Mouse (Mus musculus) liver, embryonic 14.5 days (tissue): ENCODE data around the gene Tcte1. TPM values are rescaled to one million over a fixed set of nuclear protein-coding genes. Genes with fewer than 3 reads are reported as not detected.
A peak's percentile ranks its signal among the peaks of the same experiment; 100 is the strongest.

Source experiments
- ATAC-seq: fragments of 200-750 bp; cut with Nextera tagmentation; 2 replicates; pipeline ENCODE4 v1.8.0; 2017; ENCODE audit warnings: moderate number of reproducible peaks, mild to moderate bottlenecking, moderate library complexity; ENCODE audit not compliant: insufficient read depth
- DNase-seq, 3 experiments: peaks; one replicate each; pipeline ENCODE4 v3.0.0-alpha.2; 2012 to 2013; ENCODE audit warnings: low read depth in 3 of 3, low spot score in 3 of 3
- H3K27ac ChIP-seq: fragments of 300-500 bp; sonication (generic); 2 replicates; pipeline ENCODE4 v1.5.1; 2014; ENCODE audit warnings: moderate library complexity, mild to moderate bottlenecking, control low read depth, inconsistent platforms
- H3K27me3 ChIP-seq: fragments of 300-500 bp; sonication (generic); 2 replicates; pipeline ENCODE4 v1.6.1; 2014; ENCODE audit warnings: mild to moderate bottlenecking, low read length, moderate library complexity; ENCODE audit not compliant: control insufficient read depth, insufficient read depth
- H3K36me3 ChIP-seq: fragments of 300-500 bp; sonication (generic); replicated peaks from 2 replicates; pipeline ENCODE4 v1.6.1; 2014; ENCODE audit warnings: low read depth; ENCODE audit not compliant: control insufficient read depth, insufficient read depth
- H3K4me1 ChIP-seq, 2 experiments: fragments of 200-500 bp in 1 of 2; fragments of 300-500 bp in 1 of 2; sonication (generic) in 1 of 2; replicated peaks; 2 replicates each; pipeline ENCODE4 v1.6.1; 2012 to 2014; ENCODE audit warnings: antibody characterized with exemption in 1 of 2, inconsistent platforms in 1 of 2, low read length in 1 of 2; ENCODE audit not compliant: control insufficient read depth in 2 of 2, insufficient read depth in 2 of 2
- H3K4me2 ChIP-seq: fragments of 300-500 bp; sonication (generic); 2 replicates; pipeline ENCODE4 v1.6.1; 2014; ENCODE audit warnings: low read depth, mild to moderate bottlenecking, control low read depth, moderate library complexity
- H3K4me3 ChIP-seq, 2 experiments: fragments of 200-500 bp in 1 of 2; fragments of 300-500 bp in 1 of 2; sonication (generic) in 1 of 2; 2 replicates each; pipeline ENCODE4 v1.5.1; 2012 to 2014; ENCODE audit warnings: low read depth in 2 of 2, low read length in 2 of 2, mild to moderate bottlenecking in 2 of 2, control low read depth in 1 of 2, inconsistent platforms in 1 of 2, moderate library complexity in 1 of 2; ENCODE audit not compliant: insufficient read depth in 1 of 2
- H3K9ac ChIP-seq: fragments of 300-500 bp; sonication (generic); replicated peaks from 2 replicates; pipeline ENCODE4 v1.6.1; 2014; ENCODE audit warnings: mild to moderate bottlenecking, control low read depth, moderate library complexity
- H3K9me3 ChIP-seq: fragments of 300-500 bp; sonication (generic); 2 replicates; pipeline ENCODE4 v1.6.1; 2016; ENCODE audit warnings: low read length, mixed read lengths; ENCODE audit not compliant: control insufficient read depth
- CTCF ChIP-seq: IDR thresholded peaks from 2 replicates; pipeline ENCODE4 v1.5.1; 2016; ENCODE audit warnings: antibody characterized with exemption, low read depth, control low read depth
- EP300 ChIP-seq: IDR thresholded peaks from 2 replicates; pipeline ENCODE4 v1.6.1; 2016; ENCODE audit warnings: antibody characterized with exemption, low read depth
- WGBS: fragments of 180-500 bp; shearing (Covaris S2); extraction: QIAGEN DNeasy Blood & Tissue Kit; methylation state at CpG from one replicate; pipeline ENCODE4 v1.1.7; 2014; ENCODE audit not compliant: insufficient replicate concordance; 5-methylcytosine and 5-hydroxymethylcytosine counted together
- polyA plus RNA-seq, 2 experiments: library from polyadenylated mRNA; depleted of rRNA in 1 of 2; stranded (reverse) in 1 of 2; unstranded in 1 of 2; fragments of >200 nt; fragmentation: Nextera tagmentation in 1 of 2; extraction: Ambion mirVana in 1 of 2; gene quantifications; 2 replicates each; pipeline versions ENCODE4 v1.2.1 to v1.2.3; 2012 to 2014

Gene Tcte1
- polyA plus RNA-seq, 2 experiments = not detected

DNA sequence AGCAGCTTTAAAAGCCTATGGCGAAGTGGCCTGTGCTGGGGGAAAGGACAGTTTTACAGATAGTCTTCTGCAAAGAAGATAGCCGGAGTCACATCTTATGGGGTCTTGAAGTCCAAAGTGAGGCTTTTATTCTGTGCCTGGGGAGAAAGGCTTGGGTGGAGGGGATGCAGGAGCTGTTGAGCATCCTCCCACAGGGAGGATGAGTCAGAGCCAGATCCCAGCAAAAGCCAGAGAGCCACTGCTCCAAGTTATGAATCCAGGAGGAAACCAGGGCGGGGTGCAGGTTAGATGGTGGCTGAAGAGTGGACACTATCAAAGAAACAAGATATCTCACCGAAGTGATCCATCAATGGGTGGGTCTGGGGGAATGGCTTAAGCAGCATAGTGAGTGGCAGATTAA is 11.5 kb upstream of the Tcte1 start:
- TF ChIP-seq CTCF (no peak), EP300 (no peak)
- peaks cover 2 to 4% of the 10 kb centered on the region in 2 experiments; a peak in 1 of 4 replicates for H3K4me1 ChIP-seq
- 68% methylated on average over 4 of the region's 4 CpGs for WGBS

DNA sequence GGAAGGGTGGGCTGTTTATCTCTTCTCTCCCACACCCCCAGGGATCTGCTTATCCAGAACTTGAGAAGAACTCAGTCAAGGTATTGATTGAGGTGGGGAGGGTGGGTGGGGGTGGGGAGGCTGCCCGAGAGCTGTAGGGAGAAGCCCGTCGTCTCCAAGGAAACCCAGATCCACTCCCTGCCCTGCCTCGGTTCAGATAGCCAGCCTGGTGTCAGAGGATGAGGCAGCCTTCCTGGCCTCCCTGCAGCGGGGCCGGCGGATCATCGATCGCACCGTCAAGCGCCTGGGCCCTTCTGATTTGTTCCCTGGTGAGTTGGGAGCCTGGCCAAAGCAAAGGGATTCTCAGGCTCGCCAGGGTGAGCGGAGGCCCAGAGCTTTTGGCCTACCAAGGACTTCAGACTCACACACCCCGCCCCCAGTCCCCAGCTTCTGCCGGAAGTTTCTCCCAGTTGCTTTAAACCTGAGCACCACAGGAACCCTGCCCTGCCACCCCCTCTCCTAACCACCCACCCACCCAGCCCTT is 8.0 kb upstream of the Tcte1 start:
- DNase-seq (no peak), ATAC-seq (peak; percentile 45; the same call in 1 of the 2 replicates)
- Histone ChIP-seq H3K36me3 (no peaks in the 10 kb centered on the region), H3K4me2 (no peak overlapping the region), H3K9ac (no peak overlapping the region), H3K27me3 (no peaks in the 10 kb centered on the region), H3K4me1 (no peaks in the 10 kb centered on the region), H3K9me3 (no peaks in the 10 kb centered on the region), H3K4me3 (no peak overlapping the region), H3K27ac (no peak overlapping the region)
- TF ChIP-seq CTCF (no peak), EP300 (no peak)
- WGBS = 60% methylated on average over 15 of the region's 15 CpGs

More for the DNA sequence above, 11.5 kb upstream of the Tcte1 start:
- ATAC-seq (no peak), DNase-seq (no peak)
- Histone ChIP-seq H3K27me3 (no peaks in the 10 kb centered on the region), H3K4me3 (no peak overlapping the region), H3K27ac (no peak overlapping the region), H3K36me3 (no peaks in the 10 kb centered on the region), H3K4me2 (no peak overlapping the region), H3K9me3 (no peaks in the 10 kb centered on the region), H3K9ac (no peak overlapping the region)

DNA sequence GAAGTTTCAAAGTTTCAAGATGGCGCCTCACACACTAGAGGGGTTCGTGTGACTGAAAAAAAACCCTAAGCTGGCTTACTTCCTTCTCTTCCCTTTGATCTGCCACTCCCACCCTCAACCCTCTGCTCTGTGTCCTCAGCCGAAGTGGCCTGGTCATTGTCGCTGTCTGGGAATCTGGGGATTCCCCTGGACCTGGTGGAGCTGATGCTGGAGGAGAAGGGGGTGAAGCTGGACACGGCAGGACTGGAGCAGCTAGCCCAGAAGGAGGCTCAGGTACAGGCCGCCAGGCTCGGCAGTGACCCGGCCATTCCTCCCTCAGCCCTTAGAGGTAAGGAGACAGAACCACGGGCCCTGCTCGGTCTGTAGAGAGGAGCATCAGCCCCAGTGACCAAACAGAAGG is 7.4 kb upstream of the Tcte1 start:
- Histone ChIP-seq H3K9me3 (no peaks in the 10 kb centered on the region), H3K4me3 (no peak overlapping the region), H3K27ac (no peak overlapping the region), H3K4me1 (no peaks in the 10 kb centered on the region), H3K9ac (no peak overlapping the region), H3K27me3 (no peaks in the 10 kb centered on the region), H3K36me3 (no peaks in the 10 kb centered on the region), H3K4me2 (no peak overlapping the region)
- WGBS = 74% methylated on average over 10 of the region's 10 CpGs
- ATAC-seq = no peak
- no peak for TF ChIP-seq EP300
- no peak for TF ChIP-seq CTCF
- no peak for DNase-seq

DNA sequence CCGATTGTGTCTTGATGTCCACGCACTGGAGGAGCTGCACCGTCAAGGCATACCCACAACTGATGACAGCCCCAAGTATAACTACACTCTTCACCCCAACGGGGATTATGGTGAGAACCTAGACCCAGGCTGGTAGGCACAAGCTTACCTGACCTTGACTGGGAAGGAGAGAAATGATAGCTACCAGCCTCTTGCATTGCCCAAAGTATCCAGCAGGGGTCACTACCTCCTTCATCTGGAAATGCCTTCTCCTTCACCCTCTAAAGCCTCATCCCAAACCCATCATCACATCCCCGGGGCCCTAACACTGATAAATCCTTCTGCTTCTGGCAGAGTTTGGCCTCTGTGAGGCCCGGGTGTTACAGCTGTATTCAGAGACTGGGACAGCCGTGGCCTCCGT is 6.7 kb upstream of the Tcte1 start:
- Histone ChIP-seq H3K27me3 (no peaks in the 10 kb centered on the region), H3K9ac (no peak overlapping the region), H3K4me1 (no peaks in the 10 kb centered on the region), H3K27ac (no peak overlapping the region), H3K9me3 (no peaks in the 10 kb centered on the region), H3K4me2 (no peak overlapping the region), H3K36me3 (no peaks in the 10 kb centered on the region), H3K4me3 (no peak overlapping the region)
- WGBS = 46% methylated on average over 8 of the region's 8 CpGs
- DNase-seq = peak; percentile 20 to 53 (median 39)
- TF ChIP-seq CTCF (peak; percentile 92), EP300 (no peak)
- no peak for ATAC-seq

DNA sequence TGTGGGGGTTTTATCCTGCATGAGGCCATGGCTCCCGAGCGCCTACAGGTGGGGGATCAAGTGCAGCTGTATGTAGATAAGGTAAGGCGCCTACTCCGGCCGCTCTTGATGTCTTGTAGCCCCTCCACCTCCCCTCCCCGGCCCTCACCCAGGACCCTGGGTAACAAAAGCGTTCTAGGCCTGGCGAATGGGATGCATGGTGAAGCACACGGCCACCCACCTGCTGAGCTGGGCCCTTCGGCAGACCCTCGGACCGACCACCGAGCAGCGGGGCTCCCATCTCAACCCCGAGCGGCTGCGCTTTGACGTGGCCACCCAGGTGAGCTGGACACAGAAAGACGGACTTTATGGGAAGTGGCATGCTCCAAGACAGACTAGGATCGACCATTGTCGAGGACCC is 6.1 kb upstream of the Tcte1 start:
- DNase-seq (no peak), ATAC-seq (no peak)
- H3K9ac ChIP-seq = no peak overlapping the region
- H3K4me2 ChIP-seq = no peak overlapping the region
- no peaks in the 10 kb centered on the region for H3K36me3 ChIP-seq
- H3K4me3 ChIP-seq = no peak overlapping the region
- no peaks in the 10 kb centered on the region for H3K4me1 ChIP-seq
- no peak overlapping the region for H3K27ac ChIP-seq
- H3K9me3 ChIP-seq = no peaks in the 10 kb centered on the region
- TF ChIP-seq EP300 = no peak
- no peak for TF ChIP-seq CTCF
- no peaks in the 10 kb centered on the region for H3K27me3 ChIP-seq
- WGBS = 70% methylated on average over 21 of the region's 21 CpGs
